Mouse (Mus musculus) T-cell, adult 2 months (primary cell): ENCODE data around the gene Smcr8.

ENCODE experiments used
- DNase-seq: peaks from one replicate; pipeline ENCODE4 v3.0.0; 2022; ENCODE audit warnings: low spot score

The Smcr8 gene

GRCm38 (mm10) chr11:60776829-60777740 is at the start of gene Smcr8, which contains the start of gene Top3a:
Smcr8 (plus strand) TSS chr11:60777524.
Top3a (minus strand) TSS chr11:60777365.
- DNase-seq = peak; percentile 92

- peak; percentile 91 for DNase-seq
These were observed 49.0 kb upstream of the Smcr8 start, which contains the start of gene Mief2 for GRCm38 (mm10) chr11:60728260-60728761. Mief2 (plus strand) TSS chr11:60728398.

- DNase-seq = no peak
These were observed 48.1 kb upstream of the Smcr8 start for GRCm38 (mm10) chr11:60729217-60729641.

- no peak for DNase-seq
These were observed 47.2 kb upstream of the Smcr8 start for GRCm38 (mm10) chr11:60730169-60730568.

- no peak for DNase-seq
These were observed 46.1 kb upstream of the Smcr8 start for GRCm38 (mm10) chr11:60731251-60731650.

GRCm38 (mm10) chr11:60734206-60734605 is 43.1 kb upstream of the Smcr8 start:
- no peak for DNase-seq

GRCm38 (mm10) chr11:60735191-60735590 is 42.1 kb upstream of the Smcr8 start:
- DNase-seq = no peak

GRCm38 (mm10) chr11:60736491-60736890 is 40.8 kb upstream of the Smcr8 start:
- no peak for DNase-seq

GRCm38 (mm10) chr11:60737450-60737849 is 39.9 kb upstream of the Smcr8 start:
- no peak for DNase-seq

GRCm38 (mm10) chr11:60740321-60740720 is 37.0 kb upstream of the Smcr8 start:
- no peak for DNase-seq

- no peak for DNase-seq
These were observed 21.8 kb upstream of the Smcr8 start for GRCm38 (mm10) chr11:60755570-60755969.

GRCm38 (mm10) chr11:60761681-60762080 is 15.6 kb upstream of the Smcr8 start:
- no peak for DNase-seq

GRCm38 (mm10) chr11:60766969-60767368 is 10.4 kb upstream of the Smcr8 start:
- DNase-seq = no peak

GRCm38 (mm10) chr11:60769322-60769721 is 8.0 kb upstream of the Smcr8 start:
- no peak for DNase-seq

- no peak for DNase-seq
These were observed 6.5 kb upstream of the Smcr8 start for GRCm38 (mm10) chr11:60770776-60771175.

- no peak for DNase-seq
These were observed 5.2 kb upstream of the Smcr8 start for GRCm38 (mm10) chr11:60772161-60772560.

- DNase-seq = no peak
These were observed 3.1 kb upstream of the Smcr8 start for GRCm38 (mm10) chr11:60774158-60774689.

- no peak for DNase-seq
These were observed 2.5 kb upstream of the Smcr8 start for GRCm38 (mm10) chr11:60774841-60775240.

- DNase-seq = no peak
These were observed 1.7 kb upstream of the Smcr8 start for GRCm38 (mm10) chr11:60775578-60775977.

- no peak for DNase-seq
These were observed 1.1 kb upstream of the Smcr8 start for GRCm38 (mm10) chr11:60776107-60776828.

- no peak for DNase-seq
These were observed 562 bp downstream of the Smcr8 start for GRCm38 (mm10) chr11:60777801-60778370.

GRCm38 (mm10) chr11:60779673-60780189 is 2.4 kb downstream of the Smcr8 start:
- no peak for DNase-seq
